Mouse (Mus musculus) MEL (cell line): ENCODE measurements around the gene Zcchc24. TPM values are rescaled to one million over a fixed set of nuclear protein-coding genes. Genes with fewer than 3 reads are reported as not detected.
"Not testable (repeated sequence)": the region's sequence is repeated elsewhere in the genome, so short reads cannot be mapped to it uniquely, and the experiment has no call there.

Source experiments
- DNase-seq: peaks from one replicate; pipeline ENCODE4 v3.0.0; 2011; ENCODE audit warnings: low read depth, low spot score
- H3K27ac ChIP-seq: 2 replicates; pipeline ENCODE4 v1.5.1; 2012; ENCODE audit warnings: low read depth, mild to moderate bottlenecking, control low read depth, low read length, moderate library complexity; ENCODE audit not compliant: control insufficient read depth
- H3K27me3 ChIP-seq, 2 experiments: fragments of 150-350 bp in 1 of 2; sonication (generic) in 1 of 2; 2 replicates each; pipeline ENCODE4 v1.6.1; 2012; ENCODE audit warnings: low read length in 2 of 2, mild to moderate bottlenecking in 2 of 2, improper control_type of control experiment in 1 of 2, moderate library complexity in 1 of 2; ENCODE audit not compliant: insufficient read depth in 2 of 2, control insufficient read depth in 1 of 2
- H3K36me3 ChIP-seq, 2 experiments: 2 replicates each; pipeline ENCODE4 v1.6.1; 2012 to 2014; ENCODE audit warnings: low read length in 2 of 2, improper control_type of control experiment in 1 of 2, inconsistent platforms in 1 of 2, mild to moderate bottlenecking in 1 of 2; ENCODE audit not compliant: insufficient read depth in 2 of 2, control insufficient read depth in 1 of 2
- H3K4me1 ChIP-seq, 2 experiments: fragments of 150-350 bp in 1 of 2; sonication (generic) in 1 of 2; 2 replicates each; pipeline ENCODE4 v1.6.1; 2012; ENCODE audit warnings: low read length in 2 of 2, improper control_type of control experiment in 1 of 2, mild to moderate bottlenecking in 1 of 2; ENCODE audit not compliant: insufficient read depth in 2 of 2, control insufficient read depth in 1 of 2
- H3K4me3 ChIP-seq, 2 experiments: fragments of 150-350 bp in 1 of 2; sonication (generic) in 1 of 2; 2 replicates each; pipeline ENCODE4 v1.5.1; 2012; ENCODE audit warnings: low read depth in 2 of 2, low read length in 2 of 2, mild to moderate bottlenecking in 2 of 2, moderate library complexity in 2 of 2, control low read depth in 1 of 2, improper control_type of control experiment in 1 of 2; ENCODE audit not compliant: control insufficient read depth in 1 of 2, insufficient read depth in 1 of 2
- H3K79me2 ChIP-seq: 2 replicates; pipeline ENCODE4 v1.6.1; 2012; ENCODE audit warnings: mild to moderate bottlenecking, low read length, moderate library complexity; ENCODE audit not compliant: control insufficient read depth, poor library complexity, insufficient read depth
- H3K9ac ChIP-seq: 2 replicates; pipeline ENCODE4 v1.6.1; 2012; ENCODE audit warnings: low read depth, mild to moderate bottlenecking, control low read depth, low read length, moderate library complexity; ENCODE audit not compliant: control insufficient read depth, poor library complexity, severe bottlenecking
- H3K9me3 ChIP-seq: fragments of 150-350 bp; sonication (generic); replicated peaks from 2 replicates; pipeline ENCODE4 v1.6.1; 2012; ENCODE audit warnings: mild to moderate bottlenecking, low read length, improper control_type of control experiment, moderate library complexity; ENCODE audit not compliant: insufficient read depth
- BHLHE40 ChIP-seq: IDR thresholded peaks from 2 replicates; pipeline ENCODE4 v1.6.1; 2012; ENCODE audit warnings: low read depth, mild to moderate bottlenecking, inconsistent platforms, low read length, improper control_type of control experiment, borderline replicate concordance
- CHD2 ChIP-seq: IDR thresholded peaks from 2 replicates; pipeline ENCODE4 v1.6.1; 2011; ENCODE audit warnings: low read length, improper control_type of control experiment
- KAT2A ChIP-seq: conservative IDR thresholded peaks from 2 replicates; pipeline ENCODE4 v1.6.1; 2012; ENCODE audit warnings: low read depth, low read length, improper control_type of control experiment, inconsistent platforms
- MAZ ChIP-seq: IDR thresholded peaks from 2 replicates; pipeline ENCODE4 v1.6.1; 2012; ENCODE audit warnings: low read depth, mild to moderate bottlenecking, inconsistent platforms, low read length, improper control_type of control experiment
- MYB ChIP-seq: IDR thresholded peaks from 2 replicates; pipeline ENCODE4 v1.6.1; 2011; ENCODE audit warnings: mild to moderate bottlenecking, low read depth, low read length, improper control_type of control experiment
- POLR2A ChIP-seq, 2 experiments: IDR thresholded peaks; 2 replicates each; pipeline ENCODE4 v1.6.1; 2011 to 2012; ENCODE audit warnings: low read length in 2 of 2, mild to moderate bottlenecking in 2 of 2, control low read depth in 1 of 2, improper control_type of control experiment in 1 of 2, low read depth in 1 of 2, moderate library complexity in 1 of 2; ENCODE audit not compliant: control insufficient read depth in 1 of 2, insufficient read depth in 1 of 2, poor library complexity in 1 of 2
- POLR2AphosphoS2 ChIP-seq: IDR thresholded peaks from 2 replicates; pipeline ENCODE4 v1.6.1; 2011; ENCODE audit warnings: low read length, improper control_type of control experiment
- RAD21 ChIP-seq: IDR thresholded peaks from 2 replicates; pipeline ENCODE4 v1.6.1; 2011; ENCODE audit warnings: mild to moderate bottlenecking, low read depth, low read length, improper control_type of control experiment
- SIN3A ChIP-seq: IDR thresholded peaks from 2 replicates; pipeline ENCODE4 v1.6.1; 2012; ENCODE audit warnings: low read length, improper control_type of control experiment, inconsistent platforms
- TAL1 ChIP-seq: IDR thresholded peaks from 2 replicates; pipeline ENCODE4 v1.6.1; 2012; ENCODE audit warnings: mild to moderate bottlenecking, inconsistent platforms, low read length, moderate library complexity, mixed read lengths
- USF2 ChIP-seq, 2 experiments: IDR thresholded peaks; 2 replicates each; pipeline ENCODE4 v1.6.1; 2011 to 2012; ENCODE audit warnings: improper control_type of control experiment in 2 of 2, low read length in 2 of 2, borderline replicate concordance in 1 of 2, inconsistent platforms in 1 of 2, low read depth in 1 of 2, mild to moderate bottlenecking in 1 of 2; ENCODE audit not compliant: insufficient read depth in 1 of 2
- ZMIZ1 ChIP-seq: IDR thresholded peaks from 2 replicates; pipeline ENCODE4 v1.6.1; 2012; ENCODE audit warnings: low read depth, mild to moderate bottlenecking, inconsistent platforms, low read length, improper control_type of control experiment, moderate library complexity
- ZNF384 ChIP-seq: IDR thresholded peaks from 2 replicates; pipeline ENCODE4 v1.6.1; 2012; ENCODE audit warnings: low read depth, mild to moderate bottlenecking, inconsistent platforms, low read length, improper control_type of control experiment
- polyA plus RNA-seq, 2 experiments: library from polyadenylated mRNA; stranded (reverse) in 1 of 2; unstranded in 1 of 2; fragments of >175 nt in 1 of 2; fragments of >200 nt in 1 of 2; gene quantifications; 2 replicates each; pipeline versions ENCODE4 v1.2.1 to v1.2.4; 2012; ENCODE audit warnings: low replicate concordance in 2 of 2, low read depth in 1 of 2; ENCODE audit not compliant: insufficient read length in 2 of 2, insufficient read depth in 1 of 2, missing spikeins in 1 of 2
- total RNA-seq: library from RNA; depleted of rRNA; stranded (reverse); fragments of 300-350 nt; gene quantifications from 2 replicates; pipeline ENCODE4 v1.2.3, GENCODE M21; 2012

Gene Zcchc24
- total and polyA plus RNA-seq, 3 experiments, result 2.3 to 8.7 TPM; not detected in 1

DNA sequence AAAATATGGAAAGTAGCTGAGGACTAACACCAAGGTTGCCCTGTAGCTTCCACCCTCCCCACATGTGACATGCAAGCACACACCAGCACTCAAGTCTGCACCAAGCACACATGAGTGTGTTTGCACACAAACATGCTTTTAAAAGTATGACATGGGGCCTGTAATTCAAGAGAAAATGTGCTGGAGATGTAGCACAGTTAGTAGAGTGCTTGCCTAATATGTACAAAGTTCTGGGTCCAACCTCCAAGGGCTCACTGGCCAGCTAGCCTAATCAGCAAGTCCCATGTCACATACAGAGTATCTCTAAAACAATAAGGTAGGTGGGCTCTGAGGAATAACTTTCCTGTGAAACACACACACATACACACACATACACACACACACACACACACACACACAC is 45.3 kb upstream of the Zcchc24 start:
- no peak overlapping the region for H3K4me3 ChIP-seq
- H3K9ac ChIP-seq, result no peak overlapping the region
- no peaks in the 10 kb centered on the region for H3K79me2 ChIP-seq
- peaks cover 10% of the 10 kb centered on the region in 2 experiments; a peak in 3 of 4 replicates for H3K27me3 ChIP-seq
- no peaks in the 10 kb centered on the region for H3K36me3 ChIP-seq
- H3K9me3 ChIP-seq, result no peaks in the 10 kb centered on the region
- DNase-seq, result no peak
- no peaks in the 10 kb centered on the region for H3K4me1 ChIP-seq
- H3K27ac ChIP-seq, result no peak overlapping the region
- TF ChIP-seq SIN3A (no peak), TAL1 (no peak), ZNF384 (no peak), MYB (no peak), CHD2 (no peak)

DNA sequence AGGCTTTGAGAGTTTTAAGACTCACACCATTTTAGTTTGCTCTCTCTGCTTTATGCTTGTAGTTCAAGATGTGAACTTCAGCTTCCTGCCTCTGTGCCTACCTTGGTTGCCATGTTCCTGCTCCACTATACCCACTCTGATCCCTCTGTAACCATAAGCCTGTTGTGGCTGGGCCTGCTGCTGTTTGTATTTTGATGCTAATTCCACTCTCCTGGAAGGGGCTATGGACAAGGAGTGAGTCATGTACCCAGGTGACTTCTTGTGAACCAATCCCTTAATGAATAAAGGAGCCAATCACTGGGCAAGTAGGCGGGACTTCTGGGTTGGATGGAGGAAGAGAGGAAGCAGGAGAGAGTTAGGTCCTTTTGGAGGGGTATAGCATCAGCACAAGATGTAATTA is 42.2 kb upstream of the Zcchc24 start:
- H3K9ac ChIP-seq, H3K27ac ChIP-seq, H3K9me3 ChIP-seq, H3K36me3 ChIP-seq, H3K4me3 ChIP-seq, H3K27me3 ChIP-seq, H3K4me1 ChIP-seq, DNase-seq, H3K79me2 ChIP-seq: not testable (repeated sequence)

- H3K4me3 ChIP-seq, result no peak overlapping the region
- H3K27ac ChIP-seq, result no peak overlapping the region
- no peaks in the 10 kb centered on the region for H3K9me3 ChIP-seq
- no peak for TF ChIP-seq ZMIZ1
- TF ChIP-seq MAZ, result no peak
- no peak for TF ChIP-seq RAD21
- no peak for TF ChIP-seq CHD2
- TF ChIP-seq POLR2AphosphoS2, result no peak
- no peak for TF ChIP-seq POLR2A (IDR thresholded peaks at IDR 0.05; ENCODE audit: control insufficient read depth in 1 of 2, insufficient read depth in 1 of 2, low read depth in 1 of 2, low read length in 2 of 2, poor library complexity in 1 of 2)
- TF ChIP-seq USF2 (IDR thresholded peaks at IDR 0.05; ENCODE audit: borderline replicate concordance in 1 of 2, insufficient read depth in 1 of 2, low read depth in 1 of 2, low read length in 2 of 2), result no peak
- no peak for TF ChIP-seq KAT2A
- TF ChIP-seq BHLHE40, result no peak
- H3K79me2 ChIP-seq, result no peaks in the 10 kb centered on the region
- H3K27me3 ChIP-seq, result peaks cover 1 to 2% of the 10 kb centered on the region in 2 experiments; a peak in 3 of 4 replicates
- H3K9ac ChIP-seq, result no peak overlapping the region
- H3K4me1 ChIP-seq, result no peaks in the 10 kb centered on the region
- no peaks in the 10 kb centered on the region for H3K36me3 ChIP-seq
- DNase-seq, result no peak
These were observed 37.7 kb upstream of the Zcchc24 start for GRCm38 (mm10) chr14:25806561-25806960.
